Mouse (Mus musculus) cerebellum, adult 11 months (tissue): Measurements from ENCODE around the gene H2al1d.
A peak's percentile ranks its signal among the peaks of the same experiment; 100 is the strongest.
"Not testable (repeated sequence)": the region's sequence is repeated elsewhere in the genome, so short reads cannot be mapped to it uniquely, and the experiment has no call there.

Experiments
- DNase-seq: peaks from one replicate; pipeline ENCODE4 v3.0.0; 2022

The H2al1d gene

DNA sequence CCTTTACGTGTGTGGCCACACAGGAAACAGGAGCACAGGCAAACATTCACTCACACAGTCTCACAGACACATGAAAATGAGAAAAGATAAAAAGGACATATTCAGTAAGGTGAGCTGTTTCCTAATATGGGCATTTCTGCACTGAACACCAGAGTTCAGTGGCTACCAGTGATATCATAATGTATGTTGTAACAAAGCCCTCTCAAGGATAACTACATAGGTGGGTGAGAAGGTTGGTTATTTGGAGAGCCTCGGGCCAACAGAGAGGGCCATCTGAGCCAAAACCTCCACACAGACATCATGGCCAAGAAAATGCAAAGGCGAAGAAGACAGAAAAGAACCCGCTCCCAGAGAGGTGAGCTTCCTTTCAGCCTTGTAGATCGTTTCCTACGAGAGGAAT lies at the start of gene H2al1d:
TSS of gene H2al1d (plus strand) at position 301 of the 400 bp plus-strand sequence.
- not testable (repeated sequence) for DNase-seq

DNA sequence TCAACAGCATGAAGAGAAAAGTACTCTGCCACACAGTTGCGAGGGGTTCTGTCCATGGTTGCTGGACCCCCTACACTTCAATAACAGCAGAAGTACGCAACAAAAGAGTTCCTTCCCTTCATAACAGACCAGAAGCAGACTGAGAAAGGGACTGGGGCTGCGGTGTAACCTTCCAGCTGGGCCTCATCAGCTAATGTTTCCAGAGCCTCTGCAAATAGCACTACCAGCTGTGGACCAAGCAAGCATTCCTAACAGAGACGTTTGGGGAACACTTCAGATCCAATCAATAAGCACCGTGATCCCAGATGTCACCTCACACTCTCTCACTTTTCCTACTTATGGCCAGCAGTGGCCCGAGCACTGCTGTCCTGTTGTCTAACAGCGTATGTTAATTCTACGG lies 43.7 kb upstream of the H2al1d start:
- no peak for DNase-seq

DNA sequence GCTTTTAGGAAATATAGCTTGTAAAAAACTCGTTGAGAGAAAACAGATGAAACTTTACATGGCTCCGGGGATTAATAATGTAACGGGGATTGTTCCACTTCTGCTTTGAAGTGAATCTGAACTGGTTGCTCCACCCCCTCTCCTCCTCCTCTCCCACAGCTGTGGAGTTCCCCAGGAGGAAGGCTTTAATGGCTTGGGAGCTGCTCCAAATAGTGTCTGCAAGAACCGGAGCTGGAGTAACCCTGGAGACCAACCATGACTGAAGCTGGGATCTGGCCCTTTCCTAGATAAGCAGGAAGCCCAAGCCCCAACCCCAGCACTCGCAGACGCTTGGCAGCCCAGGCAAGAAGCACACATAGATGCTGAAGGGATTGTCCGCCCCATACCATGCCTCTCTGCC lies 40.8 kb upstream of the H2al1d start:
- no peak for DNase-seq

DNA sequence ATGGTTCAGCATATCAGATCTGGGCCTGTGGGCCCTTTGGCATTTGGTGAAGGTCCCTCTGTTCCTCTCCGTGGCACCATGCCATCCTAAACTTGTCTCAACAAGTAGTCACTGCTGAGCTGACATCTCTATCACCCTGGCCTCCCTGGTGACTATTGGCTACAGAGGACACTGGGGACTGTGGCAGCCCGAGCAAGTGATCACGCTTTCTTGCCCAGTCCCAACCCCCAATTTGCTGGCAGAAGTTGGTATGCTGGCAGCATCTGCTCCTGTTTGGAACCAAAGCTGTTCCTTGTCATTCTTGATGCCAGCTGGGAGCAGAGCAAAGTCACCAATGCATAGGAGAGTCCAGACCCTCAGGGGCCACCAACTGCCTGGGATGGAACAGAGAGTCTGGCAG lies 39.5 kb upstream of the H2al1d start:
- peak; percentile 10 for DNase-seq

DNA sequence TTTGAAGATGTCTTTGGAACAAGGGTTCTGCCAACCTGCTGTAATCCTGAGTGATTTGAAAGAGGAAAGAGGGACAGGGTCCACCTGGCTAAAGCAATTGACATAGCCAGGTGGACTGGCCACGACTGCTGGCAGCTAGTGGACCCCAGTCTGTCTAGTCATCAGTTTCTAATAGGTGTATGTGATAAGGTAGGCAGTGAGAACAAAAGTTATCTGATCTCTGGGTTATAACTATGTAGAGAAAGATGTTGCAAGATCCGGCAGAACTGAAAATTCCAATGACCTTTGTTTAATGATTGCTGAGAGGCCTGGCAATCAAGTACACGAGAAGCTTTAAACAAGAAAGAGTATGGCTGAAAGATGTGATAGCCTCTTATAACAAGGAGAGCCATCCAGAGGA lies 35.4 kb upstream of the H2al1d start:
- DNase-seq = no peak

DNA sequence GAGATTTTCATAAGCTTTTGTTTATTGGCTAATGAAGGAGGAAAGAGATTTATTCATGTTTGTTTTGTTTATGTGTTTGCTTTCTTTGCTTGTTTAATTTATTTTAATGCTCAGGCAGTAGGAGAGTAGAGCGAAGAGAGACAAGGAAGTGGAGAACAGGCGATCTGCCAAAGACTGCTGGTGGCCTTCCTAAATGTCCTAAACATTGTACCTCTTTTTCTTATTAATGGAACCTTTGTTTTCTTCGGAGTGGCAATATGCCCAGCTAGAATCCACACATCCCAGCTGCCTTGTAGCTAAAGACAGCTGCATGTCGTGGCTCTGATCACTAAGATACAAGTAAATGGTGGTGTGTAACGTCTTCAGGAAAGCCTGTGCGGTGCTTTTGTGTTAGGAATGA lies 31.5 kb upstream of the H2al1d start:
- DNase-seq = no peak

DNA sequence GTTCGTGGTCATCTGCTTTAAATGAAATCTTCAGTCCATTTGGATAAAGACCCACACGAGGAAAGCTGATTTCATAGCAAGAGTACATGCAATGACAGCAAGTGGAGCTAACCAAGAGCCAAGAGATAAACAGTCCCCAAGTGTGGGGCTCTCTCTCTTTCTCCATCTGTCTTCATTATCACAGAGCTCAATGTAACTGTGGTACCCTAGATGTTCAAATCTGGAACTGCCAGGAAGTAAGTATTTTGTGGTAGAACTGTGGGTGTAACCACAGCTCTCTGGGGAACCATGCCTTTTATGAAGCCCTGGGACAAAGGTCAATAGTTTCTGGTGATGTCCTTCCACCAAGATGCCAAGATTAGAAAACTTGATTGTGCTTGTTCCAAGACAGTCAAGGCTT lies 27.9 kb upstream of the H2al1d start:
- DNase-seq = no peak

DNA sequence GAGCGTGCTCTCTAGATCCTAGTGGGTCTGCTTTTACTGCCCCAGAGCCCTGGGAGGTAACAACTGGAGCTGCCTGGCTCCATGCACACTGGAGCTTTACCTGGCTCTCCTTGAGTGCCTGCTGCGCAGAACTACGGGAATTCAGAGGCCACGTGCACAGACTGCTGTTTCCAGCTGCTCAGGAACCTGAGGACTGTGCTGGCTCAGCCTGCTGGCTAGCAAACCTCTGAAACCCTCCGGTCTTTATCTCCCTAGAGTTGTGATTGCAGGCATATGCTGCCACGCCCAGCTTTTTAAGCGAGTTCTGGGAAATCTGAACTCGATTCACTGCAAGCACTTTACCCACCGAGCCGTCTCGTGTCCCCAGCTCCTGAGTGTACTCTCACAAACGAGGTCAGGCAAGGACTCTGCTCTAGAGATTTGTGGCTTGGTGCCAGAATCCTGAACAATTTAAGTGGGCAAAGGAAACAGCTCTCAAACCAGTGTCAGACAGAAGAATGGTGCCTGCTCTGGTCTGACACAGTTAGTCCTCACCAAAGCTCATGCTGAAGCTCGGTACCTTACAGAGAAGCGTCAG lies 20.2 kb upstream of the H2al1d start:
- DNase-seq = no peak

DNA sequence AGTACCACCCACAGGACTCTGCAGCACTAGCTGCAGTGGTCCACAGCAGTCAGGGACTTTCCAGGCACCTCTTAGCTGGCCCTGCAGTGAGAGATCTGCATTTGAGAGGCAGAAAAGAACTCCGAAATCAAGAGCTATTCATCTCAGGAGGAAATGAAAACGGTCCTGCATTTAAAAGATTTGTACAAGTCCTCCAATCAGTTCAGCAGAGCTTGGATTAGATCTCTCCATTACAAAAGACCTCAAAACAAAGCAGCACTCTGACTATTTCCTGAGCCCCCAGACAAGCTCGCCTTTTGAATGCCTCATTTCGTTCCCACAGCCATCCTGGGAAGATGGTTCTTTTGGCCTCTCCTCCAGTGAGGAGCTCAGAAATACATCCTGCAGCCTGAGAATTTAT lies 19.4 kb upstream of the H2al1d start:
- DNase-seq = no peak

DNA sequence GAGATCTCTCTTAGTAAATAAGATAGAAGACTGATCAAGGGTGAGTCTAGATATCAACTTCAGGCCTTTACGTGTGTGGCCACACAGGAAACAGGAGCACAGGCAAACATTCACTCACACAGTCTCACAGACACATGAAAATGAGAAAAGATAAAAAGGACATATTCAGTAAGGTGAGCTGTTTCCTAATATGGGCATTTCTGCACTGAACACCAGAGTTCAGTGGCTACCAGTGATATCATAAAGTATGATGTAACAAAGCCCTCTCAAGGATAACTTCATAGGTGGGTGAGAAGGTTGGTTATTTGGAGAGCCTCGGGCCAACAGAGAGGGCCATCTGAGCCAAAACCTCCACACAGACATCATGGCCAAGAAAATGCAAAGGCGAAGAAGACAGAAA lies 9.7 kb upstream of the H2al1d start, which contains the start of gene H2al1a:
TSS of gene H2al1a (plus strand) at position 301 of the 400 bp plus-strand sequence.
- DNase-seq = not testable (repeated sequence)

DNA sequence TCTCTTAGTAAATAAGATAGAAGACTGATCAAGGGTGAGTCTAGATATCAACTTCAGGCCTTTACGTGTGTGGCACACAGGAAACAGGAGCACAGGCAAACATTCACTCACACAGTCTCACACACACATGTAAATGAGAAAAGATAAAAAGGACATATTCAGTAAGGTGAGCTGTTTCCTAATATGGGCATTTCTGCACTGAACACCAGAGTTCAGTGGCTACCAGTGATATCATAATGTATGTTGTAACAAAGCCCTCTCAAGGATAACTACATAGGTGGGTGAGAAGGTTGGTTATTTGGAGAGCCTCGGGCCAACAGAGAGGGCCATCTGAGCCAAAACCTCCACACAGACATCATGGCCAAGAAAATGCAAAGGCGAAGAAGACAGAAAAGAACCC lies 6.5 kb upstream of the H2al1d start, which contains the start of gene H2al1b:
TSS of gene H2al1b (plus strand) at position 301 of the 400 bp plus-strand sequence.
- not testable (repeated sequence) for DNase-seq

DNA sequence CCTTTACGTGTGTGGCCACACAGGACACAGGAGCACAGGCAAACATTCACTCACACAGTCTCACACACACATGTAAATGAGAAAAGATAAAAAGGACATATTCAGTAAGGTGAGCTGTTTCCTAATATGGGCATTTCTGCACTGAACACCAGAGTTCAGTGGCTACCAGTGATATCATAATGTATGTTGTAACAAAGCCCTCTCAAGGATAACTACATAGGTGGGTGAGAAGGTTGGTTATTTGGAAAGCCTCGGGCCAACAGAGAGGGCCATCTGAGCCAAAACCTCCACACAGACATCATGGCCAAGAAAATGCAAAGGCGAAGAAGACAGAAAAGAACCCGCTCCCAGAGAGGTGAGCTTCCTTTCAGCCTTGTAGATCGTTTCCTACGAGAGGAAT lies 3.3 kb upstream of the H2al1d start, which contains the start of gene H2al1c:
TSS of gene H2al1c (plus strand) at position 301 of the 400 bp plus-strand sequence.
- not testable (repeated sequence) for DNase-seq

DNA sequence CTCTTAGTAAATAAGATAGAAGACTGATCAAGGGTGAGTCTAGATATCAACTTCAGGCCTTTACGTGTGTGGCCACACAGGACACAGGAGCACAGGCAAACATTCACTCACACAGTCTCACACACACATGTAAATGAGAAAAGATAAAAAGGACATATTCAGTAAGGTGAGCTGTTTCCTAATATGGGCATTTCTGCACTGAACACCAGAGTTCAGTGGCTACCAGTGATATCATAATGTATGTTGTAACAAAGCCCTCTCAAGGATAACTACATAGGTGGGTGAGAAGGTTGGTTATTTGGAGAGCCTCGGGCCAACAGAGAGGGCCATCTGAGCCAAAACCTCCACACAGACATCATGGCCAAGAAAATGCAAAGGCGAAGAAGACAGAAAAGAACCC lies 3.0 kb downstream of the H2al1d start, which contains the start of gene H2al1e:
TSS of gene H2al1e (plus strand) at position 301 of the 400 bp plus-strand sequence.
- not testable (repeated sequence) for DNase-seq

DNA sequence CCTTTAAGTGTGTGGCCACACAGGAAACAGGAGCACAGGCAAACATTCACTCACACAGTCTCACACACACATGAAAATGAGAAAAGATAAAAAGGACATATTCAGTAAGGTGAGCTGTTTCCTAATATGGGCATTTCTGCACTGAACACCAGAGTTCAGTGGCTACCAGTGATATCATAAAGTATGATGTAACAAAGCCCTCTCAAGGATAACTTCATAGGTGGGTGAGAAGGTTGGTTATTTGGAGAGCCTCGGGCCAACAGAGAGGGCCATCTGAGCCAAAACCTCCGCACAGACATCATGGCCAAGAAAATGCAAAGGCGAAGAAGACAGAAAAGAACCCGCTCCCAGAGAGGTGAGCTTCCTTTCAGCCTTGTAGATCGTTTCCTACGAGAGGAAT lies 6.2 kb downstream of the H2al1d start, which contains the start of gene H2al1f:
TSS of gene H2al1f (plus strand) at position 301 of the 400 bp plus-strand sequence.
- not testable (repeated sequence) for DNase-seq

DNA sequence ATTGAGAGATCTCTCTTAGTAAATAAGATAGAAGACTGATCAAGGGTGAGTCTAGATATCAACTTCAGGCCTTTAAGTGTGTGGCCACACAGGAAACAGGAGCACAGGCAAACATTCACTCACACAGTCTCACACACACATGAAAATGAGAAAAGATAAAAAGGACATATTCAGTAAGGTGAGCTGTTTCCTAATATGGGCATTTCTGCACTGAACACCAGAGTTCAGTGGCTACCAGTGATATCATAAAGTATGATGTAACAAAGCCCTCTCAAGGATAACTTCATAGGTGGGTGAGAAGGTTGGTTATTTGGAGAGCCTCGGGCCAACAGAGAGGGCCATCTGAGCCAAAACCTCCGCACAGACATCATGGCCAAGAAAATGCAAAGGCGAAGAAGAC lies 9.3 kb downstream of the H2al1d start, which contains the start of gene H2al1g:
TSS of gene H2al1g (plus strand) at position 301 of the 400 bp plus-strand sequence.
- DNase-seq = not testable (repeated sequence)

DNA sequence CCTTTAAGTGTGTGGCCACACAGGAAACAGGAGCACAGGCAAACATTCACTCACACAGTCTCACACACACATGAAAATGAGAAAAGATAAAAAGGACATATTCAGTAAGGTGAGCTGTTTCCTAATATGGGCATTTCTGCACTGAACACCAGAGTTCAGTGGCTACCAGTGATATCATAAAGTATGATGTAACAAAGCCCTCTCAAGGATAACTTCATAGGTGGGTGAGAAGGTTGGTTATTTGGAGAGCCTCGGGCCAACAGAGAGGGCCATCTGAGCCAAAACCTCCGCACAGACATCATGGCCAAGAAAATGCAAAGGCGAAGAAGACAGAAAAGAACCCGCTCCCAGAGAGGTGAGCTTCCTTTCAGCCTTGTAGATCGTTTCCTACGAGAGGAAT lies 12.6 kb downstream of the H2al1d start, which contains the start of gene H2al1h:
TSS of gene H2al1h (plus strand) at position 301 of the 400 bp plus-strand sequence.
- not testable (repeated sequence) for DNase-seq

DNA sequence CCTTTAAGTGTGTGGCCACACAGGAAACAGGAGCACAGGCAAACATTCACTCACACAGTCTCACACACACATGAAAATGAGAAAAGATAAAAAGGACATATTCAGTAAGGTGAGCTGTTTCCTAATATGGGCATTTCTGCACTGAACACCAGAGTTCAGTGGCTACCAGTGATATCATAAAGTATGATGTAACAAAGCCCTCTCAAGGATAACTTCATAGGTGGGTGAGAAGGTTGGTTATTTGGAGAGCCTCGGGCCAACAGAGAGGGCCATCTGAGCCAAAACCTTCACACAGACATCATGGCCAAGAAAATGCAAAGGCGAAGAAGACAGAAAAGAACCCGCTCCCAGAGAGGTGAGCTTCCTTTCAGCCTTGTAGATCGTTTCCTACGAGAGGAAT lies 15.7 kb downstream of the H2al1d start, which contains the start of gene H2al1i:
TSS of gene H2al1i (plus strand) at position 301 of the 400 bp plus-strand sequence.
- DNase-seq = not testable (repeated sequence)

DNA sequence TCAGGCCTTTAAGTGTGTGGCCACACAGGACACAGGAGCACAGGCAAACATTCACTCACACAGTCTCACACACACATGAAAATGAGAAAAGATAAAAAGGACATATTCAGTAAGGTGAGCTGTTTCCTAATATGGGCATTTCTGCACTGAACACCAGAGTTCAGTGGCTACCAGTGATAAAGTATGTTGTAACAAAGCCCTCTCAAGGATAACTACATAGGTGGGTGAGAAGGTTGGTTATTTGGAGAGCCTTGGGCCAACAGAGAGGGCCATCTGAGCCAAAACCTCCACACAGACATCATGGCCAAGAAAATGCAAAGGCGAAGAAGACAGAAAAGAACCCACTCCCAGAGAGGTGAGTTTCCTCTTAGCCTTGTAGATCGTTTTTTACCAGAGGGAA lies 18.9 kb downstream of the H2al1d start, which contains the start of gene H2al1j:
TSS of gene H2al1j (plus strand) at position 301 of the 400 bp plus-strand sequence.
- not testable (repeated sequence) for DNase-seq

DNA sequence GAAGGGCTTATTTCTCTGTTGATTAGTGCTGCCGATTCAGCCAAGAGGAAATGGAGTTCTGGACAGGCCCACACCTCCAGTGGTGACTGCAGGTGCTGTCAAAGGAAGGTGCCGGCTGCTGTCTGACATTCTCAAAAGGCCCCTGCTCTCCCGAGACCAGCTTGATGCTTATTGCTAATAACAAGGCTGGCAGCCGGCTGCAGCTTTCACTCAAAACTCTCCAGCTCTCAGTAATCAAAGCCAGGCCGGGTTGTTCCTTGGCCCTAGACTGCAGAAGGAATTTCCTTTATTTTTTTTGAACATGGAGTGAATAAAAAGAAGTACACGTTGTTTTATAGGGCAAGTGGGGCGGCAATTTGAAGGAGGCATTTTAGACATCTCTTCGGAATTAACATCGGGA lies 37.1 kb downstream of the H2al1d start:
- peak; percentile 8 for DNase-seq

DNA sequence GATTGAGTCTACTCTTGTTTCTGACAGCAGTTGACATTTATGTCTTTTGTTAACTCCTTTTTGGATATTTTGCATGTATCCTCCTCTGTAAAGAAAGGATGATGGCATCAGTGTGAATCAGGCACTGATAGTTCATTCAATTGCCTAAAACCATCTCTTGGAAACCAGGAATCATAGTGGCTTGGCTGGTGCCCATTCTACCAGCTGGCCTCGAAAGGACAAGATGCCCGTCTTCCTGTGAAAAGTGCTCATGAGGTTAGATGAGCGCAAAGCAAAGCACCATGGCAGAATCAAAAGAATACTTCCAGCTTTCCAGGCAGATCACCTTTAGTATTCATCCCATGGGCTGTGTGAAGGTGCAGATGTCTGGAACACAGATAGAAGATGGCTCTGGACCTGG lies 38.1 kb downstream of the H2al1d start:
- DNase-seq = peak; percentile 31
